ENCODE assay signal across 26 mouse cellular contexts in the genomic region with DNA sequence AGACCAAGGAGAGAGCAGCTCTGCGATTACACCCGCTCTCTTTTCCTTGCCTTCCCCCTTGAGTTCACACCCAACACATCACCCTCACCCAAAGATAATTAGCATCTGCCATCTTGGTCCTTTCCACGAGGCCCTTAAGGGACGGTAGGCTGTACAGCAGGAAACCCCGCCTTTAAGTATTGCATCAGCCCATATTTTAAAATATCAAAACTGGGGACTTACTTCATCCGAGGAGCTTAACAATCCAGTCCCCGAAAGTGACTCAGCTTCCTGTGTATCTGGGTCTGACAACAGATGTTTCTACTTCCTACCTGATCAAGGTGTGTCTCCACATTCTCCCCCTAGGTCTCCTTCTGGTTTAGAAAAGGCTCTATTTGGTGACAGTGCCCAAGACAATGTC. TPM values are rescaled to one million over a fixed set of nuclear protein-coding genes. Genes with fewer than 3 reads are reported as not detected.
A peak's percentile ranks its signal among the peaks of the same experiment; 100 is the strongest.
DNase-seq lines count a peak whose midpoint lies in the region; ATAC-seq and TF ChIP-seq lines count a peak whose summit lies in the region.
"Had no signal": no experiment of that assay in that cellular context is flagged by ENCODE, and none has a peak within 500 bp of the region (broad histone marks: within the 10 kb centered on the region; RNA-seq: fewer than 3 reads in every experiment).

No protein-coding gene starts in this region.

- DNase-seq in lung, postnatal 0 days (ENCODE audit: low spot score): peak; percentile 11
- DNase-seq in lung, postnatal 14 days: no peak
- DNase-seq in layer of hippocampus, adult 9-11 months: no peak
- DNase-seq in spleen, postnatal 10 days (ENCODE audit: low spot score in 2 of 2): no peak
- DNase-seq: adrenal gland, postnatal 10 days; adrenal gland, postnatal 36 days; cerebellum, adult 11 months; cerebellum, adult 2 months; cerebellum, adult 9-11 months; cerebellum, postnatal 25 days; gastrocnemius, postnatal 25 days; heart, postnatal 36 days had no signal

- 64% methylated on average over 7 of the region's 7 CpGs for WGBS in lung, postnatal 0 days
- WGBS in stomach, embryonic 15.5 days: 67% methylated on average over 7 of the region's 7 CpGs
- 89% methylated on average over 7 of the region's 7 CpGs for WGBS in hindbrain, embryonic 16.5 days

- no peaks in the 10 kb centered on the region for H3K9me3 ChIP-seq in lung, postnatal 0 days (ENCODE audit: low read length)
- no peaks in the 10 kb centered on the region for H3K9me3 ChIP-seq in stomach, embryonic 15.5 days
- H3K9me3 ChIP-seq in hindbrain, embryonic 16.5 days (ENCODE audit: control insufficient read depth, low read length): no peaks in the 10 kb centered on the region
- H3K9me3 ChIP-seq: embryonic facial prominence, embryonic 12.5 days; embryonic facial prominence, embryonic 15.5 days; hindbrain, embryonic 10.5 days; hindbrain, embryonic 13.5 days had no signal

- H3K4me1 ChIP-seq in lung, postnatal 0 days (ENCODE audit: insufficient read depth, low read depth, low read length): no peaks in the 10 kb centered on the region; the same call in 1 of the 2 replicates
- no peaks in the 10 kb centered on the region for H3K4me1 ChIP-seq in stomach, embryonic 15.5 days
- no peaks in the 10 kb centered on the region for H3K4me1 ChIP-seq in hindbrain, embryonic 16.5 days (ENCODE audit: control insufficient read depth, insufficient read depth, low read depth, low read length)
- H3K4me1 ChIP-seq: embryonic facial prominence, embryonic 12.5 days; hindbrain, embryonic 10.5 days had no signal

- no peak for TF ChIP-seq CTCF in lung, postnatal 0 days (IDR thresholded peaks at IDR 0.05)

- H3K27me3 ChIP-seq in lung, postnatal 0 days (replicated peaks; ENCODE audit: insufficient read depth, low read length): no peaks in the 10 kb centered on the region
- no peaks in the 10 kb centered on the region for H3K27me3 ChIP-seq in stomach, embryonic 15.5 days (replicated peaks)
- no peaks in the 10 kb centered on the region for H3K27me3 ChIP-seq in hindbrain, embryonic 16.5 days (replicated peaks; ENCODE audit: control insufficient read depth, insufficient read depth, low read length)
- H3K27me3 ChIP-seq: embryonic facial prominence, embryonic 12.5 days; embryonic facial prominence, embryonic 15.5 days; hindbrain, embryonic 13.5 days; Patski had no signal

- H3K4me3 ChIP-seq in lung, postnatal 0 days (ENCODE audit: low read depth, low read length): no peak overlapping the region
- no peak overlapping the region for H3K4me3 ChIP-seq in stomach, embryonic 15.5 days (replicated peaks)
- H3K4me3 ChIP-seq in hindbrain, embryonic 16.5 days (ENCODE audit: low read length): no peak overlapping the region
- H3K4me3 ChIP-seq: embryonic facial prominence, embryonic 12.5 days; embryonic facial prominence, embryonic 15.5 days; hindbrain, embryonic 10.5 days; hindbrain, embryonic 13.5 days had no signal

- no peaks in the 10 kb centered on the region for H3K36me3 ChIP-seq in lung, postnatal 0 days (ENCODE audit: insufficient read depth, low read length)
- H3K36me3 ChIP-seq in stomach, embryonic 15.5 days: no peaks in the 10 kb centered on the region
- no peaks in the 10 kb centered on the region for H3K36me3 ChIP-seq in hindbrain, embryonic 16.5 days (ENCODE audit: control insufficient read depth, insufficient read depth, low read length)
- H3K36me3 ChIP-seq: embryonic facial prominence, embryonic 12.5 days; embryonic facial prominence, embryonic 15.5 days; hindbrain, embryonic 10.5 days; hindbrain, embryonic 13.5 days had no signal

- no peak overlapping the region for H3K27ac ChIP-seq in lung, postnatal 0 days (ENCODE audit: low read length)
- 0 out of 2 replicates have a peak overlapping the region, but pooled peaks have one; percentile 13 for H3K27ac ChIP-seq in stomach, embryonic 15.5 days
- no peak overlapping the region for H3K27ac ChIP-seq in hindbrain, embryonic 16.5 days (ENCODE audit: low read depth, low read length)
- H3K27ac ChIP-seq: embryonic facial prominence, embryonic 12.5 days; embryonic facial prominence, embryonic 15.5 days; hindbrain, embryonic 10.5 days; hindbrain, embryonic 13.5 days; hindbrain, postnatal 0 days had no signal

- no peak overlapping the region for H3K4me2 ChIP-seq in lung, postnatal 0 days (replicated peaks; ENCODE audit: low read depth, low read length)
- no peak overlapping the region for H3K4me2 ChIP-seq in stomach, embryonic 15.5 days
- no peak overlapping the region for H3K4me2 ChIP-seq in hindbrain, embryonic 16.5 days (ENCODE audit: low read length)
- H3K4me2 ChIP-seq: embryonic facial prominence, embryonic 12.5 days; embryonic facial prominence, embryonic 15.5 days; heart, embryonic 11.5 days; hindbrain, embryonic 13.5 days had no signal

- no peak for ATAC-seq in lung, postnatal 0 days
- ATAC-seq in granulocyte monocyte progenitor cell, adult 5-6 weeks (replicated peaks; ENCODE audit: poor library complexity, severe bottlenecking): peak; percentile 40
- ATAC-seq in stomach, embryonic 15.5 days (ENCODE audit: insufficient read depth, low FRiP score, low read depth): no peak
- ATAC-seq in hindbrain, embryonic 16.5 days: no peak
- ATAC-seq: CD4-positive, CD25-positive, alpha-beta regulatory T cell, adult 4 months; forebrain, embryonic 14.5 days; hindbrain, postnatal 0 days; inflammation-experienced regulatory T-cells, adult 6 months; Patski had no signal

- no peak overlapping the region for H3K9ac ChIP-seq in lung, postnatal 0 days (replicated peaks; ENCODE audit: low read depth)
- no peak overlapping the region for H3K9ac ChIP-seq in stomach, embryonic 15.5 days
- H3K9ac ChIP-seq in hindbrain, embryonic 16.5 days (ENCODE audit: low read depth, low read length): no peak overlapping the region
- H3K9ac ChIP-seq: embryonic facial prominence, embryonic 12.5 days; embryonic facial prominence, embryonic 15.5 days; hindbrain, embryonic 13.5 days had no signal

- no peak for TF ChIP-seq EP300 in lung, postnatal 0 days (IDR thresholded peaks at IDR 0.05)

RNA-seq across cellular contexts. Expression of gene Cers3, which starts 12.3 kb away (rescaled TPM):
- polyA plus RNA-seq in lung, postnatal 0 days (2015; fragmentation: Nextera tagmentation; extraction: Ambion mirVana): 5.7 and 7.1 TPM in 2 replicates
- total RNA-seq in granulocyte monocyte progenitor cell, adult 5-6 weeks (2014; fragmentation: Nextera tagmentation): not detected in 2 replicates
- total RNA-seq in granulocyte monocyte progenitor cell, adult 5-6 weeks (2017): not detected in 2 replicates
- 6.7 and 11.2 TPM in 2 replicates for polyA plus RNA-seq in stomach, embryonic 15.5 days (2015; fragmentation: Nextera tagmentation; extraction: Ambion mirVana)
- 0.40 and 0.46 TPM in 2 replicates for polyA plus RNA-seq in hindbrain, embryonic 16.5 days (2015; fragmentation: Nextera tagmentation; extraction: Ambion mirVana)
- total RNA-seq: common myeloid progenitor, adult 5-6 weeks; gastrocnemius, postnatal 25 days had no signal
- polyA plus RNA-seq: CD4-positive, CD25-positive, alpha-beta regulatory T cell, adult 4 months; inflammation-experienced regulatory T-cells, adult 6 months had no signal
